ENCODE assay signal across 7 mouse cellular contexts in genomic region chr1:180283813-180284768, GRCm38 (mm10). TPM values are rescaled to one million over a fixed set of nuclear protein-coding genes. Genes with fewer than 3 reads are reported as not detected.
DNase-seq lines count a peak whose midpoint lies in the region; ATAC-seq and TF ChIP-seq lines count a peak whose summit lies in the region.

No protein-coding gene starts in this region.

- DNase-seq in kidney, adult 18-20 months, result peak; percentile 55
- DNase-seq in testis, postnatal 10 days (ENCODE audit: low spot score), result no peak
- DNase-seq in cerebellum, adult 9-11 months, result no peak

- H3K79me2 ChIP-seq in myocyte (ENCODE audit: control insufficient read depth, insufficient read depth), result no peaks in the 10 kb centered on the region

- H3K4me1 ChIP-seq in megakaryocyte, embryonic 14.5 days, result peaks cover 74% of the 10 kb centered on the region
- H3K4me1 ChIP-seq in embryonic facial prominence, embryonic 13.5 days, result peaks cover 52% of the 10 kb centered on the region

- no peak overlapping the region for H3ac ChIP-seq in myocyte (ENCODE audit: control insufficient read depth, insufficient read length)

- no peaks in the 10 kb centered on the region for H3K36me3 ChIP-seq in megakaryocyte, embryonic 14.5 days (replicated peaks; ENCODE audit: low read length)
- no peaks in the 10 kb centered on the region for H3K36me3 ChIP-seq in embryonic facial prominence, embryonic 13.5 days
- no peaks in the 10 kb centered on the region for H3K36me3 ChIP-seq in myocyte (ENCODE audit: control insufficient read depth, insufficient read depth)

- no peak for ATAC-seq in megakaryocyte, adult 5-6 weeks (ENCODE audit: poor library complexity, severe bottlenecking)
- 0 out of 2 replicates have a peak, but pooled peaks have one; percentile 13 for ATAC-seq in embryonic facial prominence, embryonic 13.5 days (ENCODE audit: insufficient number of reproducible peaks, insufficient read depth, low FRiP score, low TSS enrichment, low read depth)

- 18% methylated on average over 16 of the region's 16 CpGs for WGBS in embryonic facial prominence, embryonic 13.5 days

- H3K9me3 ChIP-seq in megakaryocyte, embryonic 14.5 days, result peaks cover 5% of the 10 kb centered on the region; the same call in 1 of the 2 replicates
- H3K9me3 ChIP-seq in embryonic facial prominence, embryonic 13.5 days, result no peaks in the 10 kb centered on the region

- peak overlapping the region; percentile 29 for H3K4me2 ChIP-seq in embryonic facial prominence, embryonic 13.5 days
- H3K4me2 ChIP-seq in myocyte (ENCODE audit: low read depth), result peak overlapping the region; percentile 49

- peak overlapping the region; percentile 64 for H3K4me3 ChIP-seq in megakaryocyte, embryonic 14.5 days (replicated peaks)
- H3K4me3 ChIP-seq in embryonic facial prominence, embryonic 13.5 days, result no peak overlapping the region
- H3K4me3 ChIP-seq in myocyte, result no peak overlapping the region

- H3K9ac ChIP-seq in embryonic facial prominence, embryonic 13.5 days, result no peak overlapping the region

- H3K27ac ChIP-seq in embryonic facial prominence, embryonic 13.5 days, result peak overlapping the region; percentile 51

- TF ChIP-seq POLR2A in myocyte (IDR thresholded peaks at IDR 0.05; ENCODE audit: insufficient read length, low read depth), result no peak

- H3K27me3 ChIP-seq in megakaryocyte, embryonic 14.5 days (replicated peaks), result peaks cover 9% of the 10 kb centered on the region
- H3K27me3 ChIP-seq in embryonic facial prominence, embryonic 13.5 days, result no peaks in the 10 kb centered on the region
- H3K27me3 ChIP-seq in myocyte (ENCODE audit: control insufficient read depth, insufficient read depth, insufficient read length), result no peaks in the 10 kb centered on the region

TF ChIP-seq in myocyte, 11 proteins besides CTCF, POLR2A, EP300 and RAD21:
- TF ChIP-seq MYOD1 (IDR thresholded peaks at IDR 0.05; ENCODE audit: control insufficient read depth in 1 of 3, insufficient read length in 2 of 3, low read depth in 2 of 3) (peak in 2 of 3 experiments; percentile 60 to 69), USF1 (IDR thresholded peaks at IDR 0.05; ENCODE audit: low read depth) (no peak), SRF (IDR thresholded peaks at IDR 0.05; ENCODE audit: control insufficient read depth, insufficient read length, low read depth) (no peak), MYOG (IDR thresholded peaks at IDR 0.05; ENCODE audit: control insufficient read depth in 1 of 3, insufficient read depth in 1 of 3, insufficient read length in 2 of 3, low read depth in 2 of 3) (peak in 2 of 3 experiments; percentile 51 to 77)

RNA-seq across cellular contexts. Expression of gene Psen2, which starts 20.9 kb away (rescaled TPM):
- 36.6 and 38.6 TPM in 2 replicates for polyA plus RNA-seq in megakaryocyte, embryonic 14.5 days (2012; ENCODE audit: insufficient read depth, low replicate concordance)
- total RNA-seq in megakaryocyte, adult 5-6 weeks (2015), result 14.0 and 17.3 TPM in 2 replicates
- total RNA-seq in megakaryocyte, adult 5-6 weeks (2017), result 13.6 and 18.9 TPM in 2 replicates
- polyA plus RNA-seq in embryonic facial prominence, embryonic 13.5 days (2015; fragmentation: Nextera tagmentation; extraction: Ambion mirVana), result 9.4 and 11.3 TPM in 2 replicates
- polyA plus RNA-seq in myocyte (2012; fragmentation: generic; extraction: Trizol), result 28.6 TPM

RNA-seq across cellular contexts. Expression of gene Itpkb, which starts 46.2 kb away (rescaled TPM):
- 36.8 and 40.6 TPM in 2 replicates for polyA plus RNA-seq in megakaryocyte, embryonic 14.5 days (2012; ENCODE audit: insufficient read depth, low replicate concordance)
- total RNA-seq in megakaryocyte, adult 5-6 weeks (2015), result 11.5 and 12.9 TPM in 2 replicates
- total RNA-seq in megakaryocyte, adult 5-6 weeks (2017), result 10.9 and 13.6 TPM in 2 replicates
- 11.2 and 12.2 TPM in 2 replicates for polyA plus RNA-seq in embryonic facial prominence, embryonic 13.5 days (2015; fragmentation: Nextera tagmentation; extraction: Ambion mirVana)
- 1.1 TPM for polyA plus RNA-seq in myocyte (2012; fragmentation: generic; extraction: Trizol)
